Mouse (Mus musculus): ENCODE results near the gene Gigyf2.

DNA sequence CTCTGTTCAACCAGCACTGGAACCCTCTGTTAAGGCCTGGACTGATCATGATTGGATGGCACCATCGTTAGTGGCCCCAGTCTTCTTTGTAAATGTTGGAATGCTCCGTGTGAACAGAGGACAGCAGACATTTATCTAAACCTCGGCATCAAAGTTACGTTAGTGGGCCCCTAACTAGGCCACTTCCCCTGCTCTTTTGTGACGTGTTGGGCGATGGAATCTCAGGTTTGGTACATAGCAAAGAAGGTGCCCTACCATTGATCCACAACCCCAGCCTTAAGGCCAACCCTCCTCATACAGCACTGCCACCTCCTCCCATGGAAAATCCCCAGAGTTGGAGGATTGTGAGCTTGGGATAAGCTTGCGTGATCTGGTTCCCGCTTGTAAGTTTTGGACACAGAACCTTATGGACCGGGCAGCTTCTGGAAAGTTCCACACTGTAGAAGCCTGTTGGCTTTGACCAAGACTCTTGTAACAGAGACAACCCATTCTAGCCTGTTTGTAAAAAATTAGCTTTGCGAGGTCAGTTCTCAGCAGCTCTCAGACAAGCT lies 43.3 kb upstream of the Gigyf2 start:
- TF ChIP-seq USF1 (IDR thresholded peaks at IDR 0.05; ENCODE audit: low read depth, low read length) (no peak), MYB (IDR thresholded peaks at IDR 0.05; ENCODE audit: low read depth, low read length) (no peak), CTCF (IDR thresholded peaks at IDR 0.05 in 2 of 3, conservative IDR thresholded peaks at IDR 0.05 in 1 of 3; ENCODE audit: control insufficient read depth in 1 of 3, insufficient read depth in 1 of 3, low read depth in 2 of 3, low read length in 3 of 3, poor library complexity in 1 of 3, severe bottlenecking in 1 of 3) (no peak), USF2 (IDR thresholded peaks at IDR 0.05; ENCODE audit: borderline replicate concordance in 1 of 2, insufficient read depth in 1 of 2, low read depth in 1 of 2, low read length in 2 of 2) (no peak), POLR2A (IDR thresholded peaks at IDR 0.05; ENCODE audit: control insufficient read depth in 1 of 2, insufficient read depth in 1 of 2, low read depth in 1 of 2, low read length in 2 of 2, poor library complexity in 1 of 2) (no peak), MAX (IDR thresholded peaks at IDR 0.05; ENCODE audit: low read length) (no peak)

All from MEL (cell line).